22 mouse cellular contexts compared by ENCODE assay signal in the genomic region with DNA sequence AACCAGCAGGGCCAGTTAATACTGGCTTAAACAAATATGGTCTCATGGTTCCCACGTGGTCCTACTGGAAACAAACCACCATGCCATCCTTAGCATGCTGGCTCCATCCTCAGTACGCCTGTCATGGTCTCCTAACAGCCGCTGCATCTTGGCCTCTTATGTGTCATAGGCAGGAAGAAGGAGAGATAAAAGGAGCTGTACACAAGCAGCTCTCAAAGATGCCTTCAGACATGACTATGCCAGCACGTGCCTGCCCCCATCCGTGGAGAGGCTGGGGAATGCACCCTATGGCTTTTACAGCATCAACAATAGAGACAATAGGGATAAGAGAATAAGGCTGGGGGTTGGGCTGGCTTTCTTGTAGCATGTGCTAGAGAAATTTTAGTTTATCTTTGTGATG.
DNase-seq lines count a peak whose midpoint lies in the region; ATAC-seq lines count a peak whose summit lies in the region.
"Had no signal": no experiment of that assay in that cellular context is flagged by ENCODE, and none has a peak within 500 bp of the region (broad histone marks: within the 10 kb centered on the region; RNA-seq: fewer than 3 reads in every experiment).

No protein-coding gene starts in this region.

- H3K27me3 ChIP-seq in hindbrain, embryonic 16.5 days (replicated peaks; ENCODE audit: control insufficient read depth, insufficient read depth, low read length): no peaks in the 10 kb centered on the region
- H3K27me3 ChIP-seq: heart, embryonic 13.5 days; hindbrain, embryonic 12.5 days had no signal

- H3K27ac ChIP-seq in hindbrain, embryonic 16.5 days (ENCODE audit: low read depth, low read length): no peak overlapping the region
- H3K27ac ChIP-seq: embryonic facial prominence, embryonic 10.5 days; forebrain, embryonic 10.5 days; gastrocnemius, adult 2 months; heart, embryonic 13.5 days; hindbrain, embryonic 12.5 days had no signal

- 51% methylated on average over 5 of the region's 5 CpGs for WGBS in hindbrain, embryonic 16.5 days

- DNase-seq in heart, adult 11 months: peak; percentile 56
- no peak for DNase-seq in heart, postnatal 4 days
- peak; percentile 45 for DNase-seq in thymus, postnatal 4 days
- no peak for DNase-seq in thymus, adult 18-20 months
- DNase-seq: adrenal gland, postnatal 25 days; B cell, adult 2 months; cerebellum, adult 18-20 months; cerebellum, adult 9-11 months; gastrocnemius, adult 2 months; gastrocnemius, postnatal 25 days; heart, postnatal 36 days had no signal

- H3K4me2 ChIP-seq in hindbrain, embryonic 16.5 days (ENCODE audit: low read length): no peak overlapping the region
- H3K4me2 ChIP-seq: heart, embryonic 13.5 days; hindbrain, embryonic 12.5 days had no signal

- H3K4me3 ChIP-seq in hindbrain, embryonic 16.5 days (ENCODE audit: low read length): no peak overlapping the region
- H3K4me3 ChIP-seq: embryonic facial prominence, embryonic 10.5 days; erythroblast, embryonic 14.5 days; forebrain, embryonic 10.5 days; gastrocnemius, adult 2 months; heart, embryonic 13.5 days; hindbrain, embryonic 12.5 days had no signal

- H3K36me3 ChIP-seq in hindbrain, embryonic 16.5 days (ENCODE audit: control insufficient read depth, insufficient read depth, low read length): no peaks in the 10 kb centered on the region
- H3K36me3 ChIP-seq: embryonic facial prominence, embryonic 10.5 days; forebrain, embryonic 10.5 days; G1E; heart, embryonic 13.5 days; hindbrain, embryonic 12.5 days had no signal

- ATAC-seq in inflammation-experienced regulatory T-cells, adult 6 months: peak; percentile 61
- no peak for ATAC-seq in erythroblast, adult 5-6 weeks (replicated peaks; ENCODE audit: low FRiP score, poor library complexity, severe bottlenecking)
- ATAC-seq in hindbrain, embryonic 16.5 days: no peak
- ATAC-seq: forebrain, embryonic 14.5 days; intestine, embryonic 16.5 days had no signal

- H3K9me3 ChIP-seq in hindbrain, embryonic 16.5 days (ENCODE audit: control insufficient read depth, low read length): no peaks in the 10 kb centered on the region
- H3K9me3 ChIP-seq: embryonic facial prominence, embryonic 10.5 days; forebrain, embryonic 10.5 days; heart, embryonic 13.5 days; hindbrain, embryonic 12.5 days had no signal

- H3K9ac ChIP-seq in hindbrain, embryonic 16.5 days (ENCODE audit: low read depth, low read length): no peak overlapping the region
- H3K9ac ChIP-seq: heart, embryonic 13.5 days; hindbrain, embryonic 12.5 days had no signal

- 0 out of 2 replicates have a peak, but pooled peaks cover 3% of the 10 kb centered on the region for H3K4me1 ChIP-seq in hindbrain, embryonic 16.5 days (ENCODE audit: control insufficient read depth, insufficient read depth, low read depth, low read length)
- H3K4me1 ChIP-seq: hindbrain, embryonic 12.5 days had no signal

Comparison
In these comparisons a context has a peak if more than half of its experiments do, and no peak if none do; other contexts are left out.
1. DNase-seq: peak in heart, adult 11 months (single experiment) and thymus, postnatal 4 days (single experiment); none in heart, postnatal 4 days (single experiment) and thymus, adult 18-20 months (0 of 2).